Mouse (Mus musculus): ENCODE measurements around the gene Dnm1. TPM values are rescaled to one million over a fixed set of nuclear protein-coding genes. Genes with fewer than 3 reads are reported as not detected.
A peak's percentile ranks its signal among the peaks of the same experiment; 100 is the strongest.

The Dnm1 gene
- polyA plus RNA-seq, 1 experiment from 2014 or later, result 11.8 TPM

DNA sequence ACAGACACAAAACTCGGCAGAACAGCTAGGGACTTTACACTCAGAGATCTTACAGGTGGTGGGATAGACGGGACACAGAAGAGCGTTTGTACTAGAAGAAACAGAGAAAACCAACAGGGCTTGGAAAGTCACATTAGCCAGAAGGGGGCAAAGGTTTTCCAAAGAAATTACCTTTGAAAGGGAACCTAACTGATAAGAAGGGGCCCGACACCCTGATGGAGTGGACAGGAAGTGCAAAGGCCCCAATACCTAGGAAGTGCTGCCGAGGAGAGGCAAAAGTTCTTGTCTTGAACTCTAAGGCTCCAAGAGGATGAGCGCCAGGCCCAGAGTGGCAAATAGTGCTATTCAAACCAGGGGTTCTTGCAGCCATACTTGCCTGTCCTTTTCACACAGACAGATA is 698 bp upstream of the Dnm1 start:
- 45% methylated on average over 6 of the region's 6 CpGs for WGBS
- H3K4me3 ChIP-seq (ENCODE audit: low read length), result peak overlapping the region; percentile 69
- peak overlapping the region; percentile 65 for H3K9ac ChIP-seq (ENCODE audit: low read depth, low read length)
- peaks cover 34% of the 10 kb centered on the region for H3K4me1 ChIP-seq (ENCODE audit: control insufficient read depth, insufficient read depth, low read length)
- H3K27ac ChIP-seq (ENCODE audit: low read length), result peak overlapping the region; percentile 96
- no peaks in the 10 kb centered on the region for H3K9me3 ChIP-seq (ENCODE audit: control insufficient read depth, low read length)
- ATAC-seq, result peak; percentile 62
- no peaks in the 10 kb centered on the region for H3K27me3 ChIP-seq (replicated peaks; ENCODE audit: control insufficient read depth, insufficient read depth, low read length)
- H3K4me2 ChIP-seq (ENCODE audit: low read depth, low read length), result peak overlapping the region; percentile 79
- no peaks in the 10 kb centered on the region for H3K36me3 ChIP-seq (ENCODE audit: control insufficient read depth, insufficient read depth, low read length)

DNA sequence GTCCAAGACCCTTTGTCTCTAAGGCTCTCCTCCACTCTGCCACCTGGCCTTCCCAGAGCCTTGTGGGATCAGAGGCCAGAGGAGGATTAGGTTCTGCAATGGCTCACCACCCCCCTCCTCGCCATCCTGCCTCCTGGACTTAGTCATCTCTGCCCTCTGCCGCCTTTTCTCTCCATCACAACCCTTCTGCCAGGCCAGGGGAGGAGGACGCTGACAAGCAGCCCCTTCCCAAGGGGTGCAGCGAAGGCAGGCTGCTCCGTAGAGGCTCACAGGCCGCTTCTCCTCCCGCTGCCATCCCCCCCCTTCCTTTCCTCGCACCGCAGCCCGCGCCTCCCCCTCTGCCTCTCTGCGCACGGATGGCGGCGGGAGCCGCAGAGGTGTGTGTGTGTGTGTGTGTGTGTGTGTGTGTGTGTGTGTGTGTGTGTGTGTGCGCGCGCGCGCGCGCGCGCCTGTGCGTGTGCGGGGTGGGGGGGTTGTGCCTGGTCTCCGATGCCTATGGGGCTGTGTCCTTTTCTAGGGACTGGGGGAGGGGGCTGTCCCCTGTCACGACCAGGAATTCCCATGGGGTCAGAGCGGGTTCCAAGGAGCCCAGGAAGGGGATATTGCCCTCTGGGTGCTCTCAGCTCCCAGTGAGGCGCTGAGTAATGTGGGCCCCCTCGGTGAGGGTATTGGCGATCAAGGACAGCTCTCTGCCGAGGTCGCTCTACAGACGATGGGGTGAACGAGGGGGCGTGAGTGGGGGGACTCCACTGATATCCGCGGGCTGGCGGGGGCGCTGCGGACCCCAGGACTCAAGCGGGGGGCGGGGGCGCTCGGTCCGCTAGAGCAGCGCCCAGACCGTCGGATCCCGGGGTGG is 759 bp downstream of the Dnm1 start, which contains the start of gene Ciz1:
Gene Ciz1 (plus strand): TSS at position 177 of the 856 bp plus-strand sequence.
- Histone ChIP-seq H3K9me3 (ENCODE audit: control insufficient read depth, low read length) (no peaks in the 10 kb centered on the region), H3K27me3 (replicated peaks; ENCODE audit: control insufficient read depth, insufficient read depth, low read length) (no peaks in the 10 kb centered on the region), H3K27ac (ENCODE audit: low read length) (peak within 1 kb of the TSS; percentile 96), H3K36me3 (ENCODE audit: control insufficient read depth, insufficient read depth, low read length) (no peaks in the 10 kb centered on the region), H3K9ac (ENCODE audit: low read depth, low read length) (peak within 1 kb of the TSS; percentile 88), H3K4me3 (ENCODE audit: low read length) (peak within 1 kb of the TSS; percentile 69), H3K4me1 (ENCODE audit: control insufficient read depth, insufficient read depth, low read length) (peaks cover 34% of the 10 kb centered on the region), H3K4me2 (ENCODE audit: low read depth, low read length) (peak within 1 kb of the TSS; percentile 79)
- ATAC-seq, result peak; percentile 15
- 1% methylated on average over 40 of the region's 52 CpGs for WGBS

DNA sequence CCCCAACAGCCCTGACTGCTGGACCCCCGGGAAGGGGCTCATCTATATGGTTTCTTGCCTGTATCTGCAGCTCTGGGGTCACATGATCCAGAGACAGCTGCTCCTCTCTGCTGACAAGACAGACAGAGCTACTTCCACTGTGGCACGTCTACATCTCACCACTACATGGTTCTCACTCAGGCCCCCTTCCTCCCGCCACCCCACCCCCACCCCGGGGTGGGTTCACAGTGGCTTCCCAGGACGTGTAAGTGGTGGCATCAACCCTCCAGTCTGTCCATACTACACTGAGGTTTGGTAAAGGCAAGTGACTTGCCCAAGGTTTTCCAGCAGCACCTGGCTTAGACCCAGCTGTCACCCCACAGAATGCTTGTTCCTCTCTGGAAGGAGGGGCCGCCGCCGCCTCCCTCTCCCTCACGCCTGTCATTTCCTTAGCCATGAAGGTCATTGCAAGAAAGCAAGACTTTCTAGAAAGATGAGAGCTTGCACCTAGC is 1.6 kb downstream of the Dnm1 start:
- no peak for ATAC-seq
- H3K9me3 ChIP-seq (ENCODE audit: control insufficient read depth, low read length), result no peaks in the 10 kb centered on the region
- H3K4me3 ChIP-seq (ENCODE audit: low read length), result peak overlapping the region; percentile 69
- H3K36me3 ChIP-seq (ENCODE audit: control insufficient read depth, insufficient read depth, low read length), result no peaks in the 10 kb centered on the region
- no peak overlapping the region for H3K27ac ChIP-seq (ENCODE audit: low read length)
- 50% methylated on average over 9 of the region's 9 CpGs for WGBS
- peak overlapping the region; percentile 79 for H3K4me2 ChIP-seq (ENCODE audit: low read depth, low read length)
- peak overlapping the region; percentile 88 for H3K9ac ChIP-seq (ENCODE audit: low read depth, low read length)
- peaks cover 28% of the 10 kb centered on the region for H3K4me1 ChIP-seq (ENCODE audit: control insufficient read depth, insufficient read depth, low read length)
- H3K27me3 ChIP-seq (replicated peaks; ENCODE audit: control insufficient read depth, insufficient read depth, low read length), result no peaks in the 10 kb centered on the region

DNA sequence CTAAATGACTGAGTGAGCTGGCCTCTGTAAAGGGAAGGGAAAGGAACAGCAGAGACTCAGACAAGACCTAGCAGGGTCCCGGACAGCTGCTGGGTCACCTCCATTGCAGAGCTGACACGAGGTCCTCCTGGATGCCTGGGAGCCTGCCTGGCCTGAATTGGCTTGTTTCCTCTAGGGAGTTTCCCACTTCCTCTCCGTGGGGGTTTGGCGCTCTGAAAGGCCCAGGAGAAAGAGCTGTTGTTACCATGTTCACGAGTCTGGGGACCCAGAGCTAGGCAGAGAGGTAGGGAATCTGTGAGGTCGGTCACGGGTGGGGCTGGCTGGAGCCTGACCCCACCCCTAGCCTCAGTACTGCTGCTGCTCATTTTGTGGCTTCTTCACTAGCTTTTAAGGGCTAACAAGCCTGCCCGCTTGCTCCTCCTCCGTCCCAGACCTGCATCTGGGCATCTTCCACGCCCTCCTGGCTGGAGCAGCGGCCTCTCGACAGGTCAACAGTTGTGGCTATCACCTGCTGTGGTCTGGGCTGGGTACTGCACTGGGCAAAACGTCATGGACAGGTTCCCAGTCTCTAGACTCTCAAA is 2.6 kb downstream of the Dnm1 start:
- H3K4me1 ChIP-seq (ENCODE audit: control insufficient read depth, insufficient read depth, low read length), result peaks cover 20% of the 10 kb centered on the region; the same call in 1 of the 2 replicates
- no peak overlapping the region for H3K4me2 ChIP-seq (ENCODE audit: low read depth, low read length)
- H3K27me3 ChIP-seq (replicated peaks; ENCODE audit: control insufficient read depth, insufficient read depth, low read length), result no peaks in the 10 kb centered on the region
- no peaks in the 10 kb centered on the region for H3K36me3 ChIP-seq (ENCODE audit: control insufficient read depth, insufficient read depth, low read length)
- H3K9ac ChIP-seq (ENCODE audit: low read depth, low read length), result no peak overlapping the region
- 52% methylated on average over 13 of the region's 13 CpGs for WGBS
- no peak for ATAC-seq
- H3K9me3 ChIP-seq (ENCODE audit: control insufficient read depth, low read length), result no peaks in the 10 kb centered on the region
- no peak overlapping the region for H3K27ac ChIP-seq (ENCODE audit: low read length)
- no peak overlapping the region for H3K4me3 ChIP-seq (ENCODE audit: low read length)

DNA sequence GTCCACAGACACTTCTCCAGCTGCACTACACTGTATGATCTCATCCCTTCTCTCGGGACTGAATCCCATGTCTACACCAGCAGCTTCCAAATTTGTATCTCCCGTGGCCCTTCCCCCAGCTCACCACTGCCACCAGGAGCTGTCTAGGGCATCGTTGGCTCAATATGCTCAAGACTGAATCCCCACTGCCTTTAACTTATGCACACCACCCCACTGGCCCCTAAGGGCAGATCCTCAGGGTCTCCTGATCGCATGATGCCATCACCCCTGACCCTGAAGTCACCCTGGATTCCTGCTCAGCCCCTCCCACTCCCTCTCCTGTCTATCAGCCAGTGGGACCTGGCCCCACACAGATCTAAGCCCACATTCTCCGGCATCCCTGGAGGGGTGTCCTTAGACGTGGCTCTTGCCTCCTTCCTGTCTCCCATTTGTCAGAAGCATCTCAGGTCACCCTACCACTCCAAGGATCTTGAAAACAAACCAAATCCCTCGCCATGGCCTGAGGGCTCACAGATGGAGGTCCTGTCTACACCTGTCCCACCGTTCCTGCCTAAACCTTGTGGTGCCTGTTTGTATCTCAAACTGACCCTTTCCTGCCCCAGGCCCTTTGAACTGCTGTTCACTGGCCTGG is 3.4 kb downstream of the Dnm1 start:
- WGBS, result 57% methylated on average over 8 of the region's 8 CpGs
- no peak overlapping the region for H3K4me3 ChIP-seq (ENCODE audit: low read length)

DNA sequence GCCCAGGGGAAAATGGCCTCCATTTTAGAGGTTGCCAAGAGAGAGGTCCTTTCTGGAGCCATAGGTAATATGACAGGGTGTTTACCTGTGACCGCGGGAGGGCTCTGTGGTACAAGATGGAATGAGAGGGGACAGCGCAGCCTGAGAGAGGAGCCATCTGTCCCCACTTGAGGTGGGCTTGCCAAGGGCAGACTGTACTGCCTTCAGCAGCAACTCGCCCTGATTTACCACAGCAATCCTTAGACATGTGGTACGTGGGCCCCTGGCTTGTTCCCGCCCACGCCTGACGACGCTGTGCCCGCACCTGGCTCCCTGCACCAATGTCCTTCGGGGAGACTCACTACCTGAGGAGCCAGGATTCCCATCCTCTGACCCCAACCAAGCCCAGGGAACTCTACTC is 4.8 kb downstream of the Dnm1 start:
- H3K36me3 ChIP-seq (ENCODE audit: control insufficient read depth, insufficient read depth, low read length), result no peaks in the 10 kb centered on the region
- H3K4me2 ChIP-seq (ENCODE audit: low read depth, low read length), result no peak overlapping the region
- no peaks in the 10 kb centered on the region for H3K9me3 ChIP-seq (ENCODE audit: control insufficient read depth, low read length)
- H3K4me1 ChIP-seq (ENCODE audit: control insufficient read depth, insufficient read depth, low read length), result peaks cover 15% of the 10 kb centered on the region; the same call in 1 of the 2 replicates
- no peak overlapping the region for H3K27ac ChIP-seq (ENCODE audit: low read length)
- ATAC-seq, result no peak
- no peaks in the 10 kb centered on the region for H3K27me3 ChIP-seq (replicated peaks; ENCODE audit: control insufficient read depth, insufficient read depth, low read length)
- H3K4me3 ChIP-seq (ENCODE audit: low read length), result no peak overlapping the region
- no peak overlapping the region for H3K9ac ChIP-seq (ENCODE audit: low read depth, low read length)
- 84% methylated on average over 11 of the region's 11 CpGs for whole genome bisulfite sequencing

More for the DNA sequence above, 3.4 kb downstream of the Dnm1 start:
- Histone ChIP-seq H3K4me1 (ENCODE audit: control insufficient read depth, insufficient read depth, low read length) (peaks cover 19% of the 10 kb centered on the region; the same call in 1 of the 2 replicates), H3K36me3 (ENCODE audit: control insufficient read depth, insufficient read depth, low read length) (no peaks in the 10 kb centered on the region), H3K4me2 (ENCODE audit: low read depth, low read length) (no peak overlapping the region), H3K9me3 (ENCODE audit: control insufficient read depth, low read length) (no peaks in the 10 kb centered on the region), H3K27ac (ENCODE audit: low read length) (no peak overlapping the region), H3K9ac (ENCODE audit: low read depth, low read length) (no peak overlapping the region), H3K27me3 (replicated peaks; ENCODE audit: control insufficient read depth, insufficient read depth, low read length) (no peaks in the 10 kb centered on the region)
- no peak for ATAC-seq

DNA sequence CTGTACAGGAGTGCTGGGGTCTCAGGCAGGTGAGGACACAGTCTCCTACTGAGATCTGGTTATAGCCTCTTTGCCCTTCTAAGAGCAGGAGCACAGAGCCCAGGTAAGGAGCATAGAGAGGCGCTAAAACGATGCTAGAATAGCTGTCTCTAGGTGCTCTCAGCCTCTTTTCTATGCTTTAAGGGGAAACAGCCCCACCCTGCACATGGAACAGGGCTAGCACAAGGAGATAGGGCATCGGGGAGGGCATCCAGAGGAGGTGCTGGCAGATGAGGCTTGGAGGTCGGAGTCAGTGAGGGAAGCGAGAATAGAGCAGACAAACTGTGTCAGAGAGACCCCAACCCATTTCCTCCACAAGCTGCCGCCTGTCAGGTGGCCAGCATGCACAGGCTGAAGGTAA is 6.1 kb downstream of the Dnm1 start:
- Histone ChIP-seq H3K27me3 (replicated peaks; ENCODE audit: control insufficient read depth, insufficient read depth, low read length) (no peaks in the 10 kb centered on the region), H3K27ac (ENCODE audit: low read length) (no peak overlapping the region), H3K4me2 (ENCODE audit: low read depth, low read length) (no peak overlapping the region), H3K36me3 (ENCODE audit: control insufficient read depth, insufficient read depth, low read length) (no peaks in the 10 kb centered on the region), H3K4me3 (ENCODE audit: low read length) (no peak overlapping the region), H3K9ac (ENCODE audit: low read depth, low read length) (no peak overlapping the region), H3K9me3 (ENCODE audit: control insufficient read depth, low read length) (no peaks in the 10 kb centered on the region), H3K4me1 (ENCODE audit: control insufficient read depth, insufficient read depth, low read length) (peaks cover 17% of the 10 kb centered on the region; the same call in 1 of the 2 replicates)
- ATAC-seq, result no peak
- 78% methylated on average over 6 of the region's 6 CpGs for WGBS

DNA sequence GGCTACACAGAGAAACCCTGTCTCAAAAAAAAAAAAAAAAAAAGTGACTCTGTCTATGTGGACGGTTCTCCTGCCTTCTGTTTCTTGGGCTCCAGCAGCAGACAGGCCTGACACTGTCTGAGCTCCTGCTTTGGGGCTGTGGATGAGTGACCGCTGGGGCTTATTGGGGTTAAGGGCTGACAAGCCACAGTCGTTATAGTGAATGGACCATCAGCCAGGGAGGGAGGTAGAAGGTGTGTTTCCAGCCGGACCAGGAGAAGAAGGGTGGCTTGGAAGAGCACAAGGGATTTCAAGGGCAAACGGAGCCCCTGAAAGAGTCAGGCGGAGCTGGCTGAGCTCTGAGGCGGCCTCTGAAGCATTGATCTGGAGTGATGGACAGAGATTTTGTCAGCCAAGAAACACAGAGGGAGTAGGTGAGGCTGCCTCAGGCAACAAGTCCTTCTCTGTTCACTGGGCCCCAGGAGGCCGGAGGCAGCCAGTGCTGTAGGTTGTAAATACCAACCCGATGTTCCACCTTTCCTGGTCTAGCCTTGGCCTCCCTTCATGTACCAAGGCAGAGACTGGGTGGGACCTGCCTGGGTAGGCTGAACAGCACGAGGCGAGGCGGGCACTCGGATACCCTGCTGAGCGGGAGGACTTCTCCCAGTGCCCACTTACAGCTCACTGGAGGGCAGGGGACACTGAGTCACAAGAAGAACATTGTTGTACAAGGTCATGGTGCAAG is 8.4 kb downstream of the Dnm1 start:
- Histone ChIP-seq H3K9ac (ENCODE audit: low read depth, low read length) (no peak overlapping the region), H3K4me3 (ENCODE audit: low read length) (no peak overlapping the region), H3K27ac (ENCODE audit: low read length) (no peak overlapping the region), H3K4me1 (ENCODE audit: control insufficient read depth, insufficient read depth, low read length) (0 out of 2 replicates have a peak, but pooled peaks cover 2% of the 10 kb centered on the region), H3K4me2 (ENCODE audit: low read depth, low read length) (no peak overlapping the region), H3K27me3 (replicated peaks; ENCODE audit: control insufficient read depth, insufficient read depth, low read length) (no peaks in the 10 kb centered on the region), H3K36me3 (ENCODE audit: control insufficient read depth, insufficient read depth, low read length) (no peaks in the 10 kb centered on the region), H3K9me3 (ENCODE audit: control insufficient read depth, low read length) (no peaks in the 10 kb centered on the region)
- ATAC-seq, result no peak
- 72% methylated on average over 14 of the region's 14 CpGs for WGBS

DNA sequence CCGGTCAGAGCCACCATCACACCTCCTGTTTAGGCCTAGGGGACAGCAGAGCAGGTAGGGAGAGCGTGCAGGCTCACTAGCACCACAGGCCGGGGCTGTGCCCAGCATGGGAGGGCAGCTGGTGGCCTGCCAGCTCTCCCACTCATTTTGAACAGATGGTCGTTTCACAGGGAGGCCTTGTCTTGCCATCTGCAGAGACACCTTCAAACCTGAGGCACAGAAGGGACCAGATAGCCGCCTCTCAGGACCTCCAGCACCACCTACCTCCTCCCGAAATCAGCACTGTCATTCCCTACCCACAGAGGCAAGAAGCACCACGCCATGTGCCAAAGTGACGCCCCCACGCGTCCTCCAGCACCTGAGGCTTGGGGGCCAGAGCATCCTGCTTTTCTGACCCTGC is 9.1 kb downstream of the Dnm1 start:
- Histone ChIP-seq H3K4me3 (ENCODE audit: low read length) (no peak overlapping the region), H3K9ac (ENCODE audit: low read depth, low read length) (no peak overlapping the region), H3K36me3 (ENCODE audit: control insufficient read depth, insufficient read depth, low read length) (no peaks in the 10 kb centered on the region), H3K4me2 (ENCODE audit: low read depth, low read length) (no peak overlapping the region), H3K9me3 (ENCODE audit: control insufficient read depth, low read length) (no peaks in the 10 kb centered on the region), H3K27me3 (replicated peaks; ENCODE audit: control insufficient read depth, insufficient read depth, low read length) (no peaks in the 10 kb centered on the region), H3K4me1 (ENCODE audit: control insufficient read depth, insufficient read depth, low read length) (0 out of 2 replicates have a peak, but pooled peaks cover 2% of the 10 kb centered on the region), H3K27ac (ENCODE audit: low read length) (no peak overlapping the region)
- 84% methylated on average over 10 of the region's 10 CpGs for WGBS
- ATAC-seq, result no peak
